Mouse (Mus musculus): ENCODE data around the gene Uba1. TPM values are rescaled to one million over a fixed set of nuclear protein-coding genes. Genes with fewer than 3 reads are reported as not detected.

Gene Uba1
- 100 to 1,000 TPM; 293 to 326 TPM for total RNA-seq (2021)

DNA sequence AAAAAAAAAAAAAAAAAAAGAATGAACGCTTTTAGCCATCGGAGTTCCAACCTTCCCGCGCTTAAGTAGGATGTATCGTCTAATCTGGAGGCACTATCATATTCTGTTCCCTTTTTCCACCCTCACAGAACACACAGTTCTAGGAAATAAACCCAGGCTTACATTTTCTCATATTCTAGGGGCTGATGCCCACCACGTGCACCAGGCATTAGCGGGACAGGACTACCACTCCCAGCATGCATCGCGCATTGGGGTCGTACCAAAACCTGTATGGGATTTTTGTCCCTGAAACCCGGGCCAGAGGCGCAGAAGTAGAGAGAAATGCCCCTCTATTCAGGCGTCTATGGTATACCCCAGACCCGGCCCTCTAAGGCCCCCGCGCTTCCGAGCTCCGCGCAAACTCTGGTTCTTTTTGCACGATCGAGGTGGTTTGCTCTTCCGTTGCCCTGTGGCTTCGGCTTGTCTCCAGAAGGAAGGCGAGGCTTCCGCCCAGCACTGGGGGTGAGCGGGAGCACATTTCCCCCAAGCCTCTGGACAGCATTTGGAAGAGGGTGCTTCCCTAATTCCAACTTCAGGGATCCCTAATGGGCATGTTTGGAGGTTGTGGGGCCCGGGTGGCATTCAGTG is at the start of gene Uba1:
Uba1 (plus strand) TSS at position 301 of the 627 bp plus-strand sequence.
- DNase-seq: peak; percentile 77

- no peak for DNase-seq
Observed at GRCm38 (mm10) chrX:20608500-20608899, 49.6 kb upstream of the Uba1 start.

GRCm38 (mm10) chrX:20616861-20617175 is 41.3 kb upstream of the Uba1 start:
- no peak for DNase-seq

- peak; percentile 82 for DNase-seq
Observed at GRCm38 (mm10) chrX:20617176-20617902, 40.8 kb upstream of the Uba1 start, which contains the start of the genes Rbm10 and Ndufb11. Gene Rbm10, plus strand, starts transcription at chrX:20617503. Gene Ndufb11, minus strand, starts transcription at chrX:20617619.

GRCm38 (mm10) chrX:20617903-20618399 is 40.2 kb upstream of the Uba1 start:
- peak; percentile 36 for DNase-seq

DNA sequence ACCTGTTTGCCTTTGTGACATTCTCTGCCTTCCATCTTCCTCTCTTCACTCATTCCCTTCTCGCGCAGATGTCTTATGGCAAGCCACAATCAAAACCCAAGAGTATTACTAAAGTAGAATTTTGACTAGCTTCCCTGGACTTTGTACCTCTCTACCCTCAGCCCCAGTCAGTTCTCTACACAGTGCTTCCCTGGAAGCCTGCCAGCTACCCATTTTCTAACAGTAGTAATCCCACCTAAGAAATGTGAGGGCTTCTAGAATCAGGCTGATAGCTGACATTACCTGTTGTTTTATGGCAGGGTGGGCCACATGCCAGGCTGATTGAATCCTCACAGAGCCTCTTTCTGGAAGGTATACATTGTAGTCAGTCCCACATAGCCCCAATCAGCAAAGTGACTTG is 20.0 kb upstream of the Uba1 start:
- no peak for DNase-seq

DNA sequence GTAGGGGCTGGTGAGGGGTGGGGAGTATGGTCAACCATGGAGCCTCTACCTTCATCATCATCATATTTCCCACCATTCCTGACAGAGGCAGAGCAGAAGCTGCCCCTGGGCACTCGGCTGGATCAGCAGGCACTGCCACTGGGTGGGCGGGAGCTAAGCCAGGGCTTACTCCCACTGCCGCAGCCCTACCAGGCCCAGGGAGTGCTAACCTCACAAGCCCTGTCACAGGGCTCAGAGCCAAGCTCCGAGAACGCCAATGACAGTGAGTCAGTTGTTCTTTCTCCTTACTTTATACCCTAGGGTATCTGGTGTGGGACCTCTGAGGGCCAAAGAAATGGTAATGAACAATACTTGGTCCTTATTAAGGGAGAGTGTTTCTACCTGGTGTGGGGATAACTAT is 13.3 kb upstream of the Uba1 start:
- DNase-seq: no peak

DNA sequence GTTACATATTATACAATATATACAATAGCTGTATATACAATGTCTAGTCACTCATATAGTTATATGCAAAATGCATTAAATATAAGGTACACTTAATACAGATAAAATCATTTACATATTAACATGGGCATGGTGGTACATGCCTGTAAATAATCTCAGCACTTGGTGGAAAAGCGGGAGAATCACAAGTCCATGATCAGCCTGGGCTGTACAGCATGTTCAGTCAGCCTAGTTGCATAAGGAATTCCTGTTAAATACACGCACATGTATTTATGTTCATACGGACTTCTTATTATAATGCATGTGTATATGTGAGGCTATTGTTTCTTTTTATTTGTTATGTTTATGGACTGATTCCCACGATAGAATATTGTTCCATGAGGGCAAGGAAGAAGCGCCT is 533 bp upstream of the Uba1 start:
- DNase-seq: no peak

DNA sequence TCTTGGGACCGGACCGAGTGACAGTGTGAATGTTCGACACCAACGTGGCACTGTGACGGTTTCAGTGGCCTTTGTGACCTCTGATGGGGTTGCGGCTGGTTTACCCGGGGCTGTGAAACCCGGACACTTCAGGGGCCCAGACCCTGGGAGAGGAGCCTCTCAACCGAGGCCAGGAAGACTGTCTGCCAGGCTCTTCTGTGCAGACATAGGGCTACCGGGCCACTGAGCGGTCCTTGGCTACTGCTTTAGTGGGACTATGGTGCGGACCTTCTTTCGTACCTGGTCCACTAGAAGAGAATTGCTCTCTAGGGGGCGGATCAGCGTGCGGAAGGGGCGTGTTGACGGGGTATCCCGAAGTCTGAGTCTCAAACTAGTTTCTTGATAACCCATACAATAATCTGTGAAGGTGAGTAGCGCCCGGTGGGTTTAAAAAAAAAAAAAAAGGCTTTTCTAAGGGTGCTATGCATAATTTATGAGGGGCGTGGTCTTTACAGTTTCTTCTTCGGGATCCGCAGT is 823 bp downstream of the Uba1 start:
- no peak for DNase-seq

DNA sequence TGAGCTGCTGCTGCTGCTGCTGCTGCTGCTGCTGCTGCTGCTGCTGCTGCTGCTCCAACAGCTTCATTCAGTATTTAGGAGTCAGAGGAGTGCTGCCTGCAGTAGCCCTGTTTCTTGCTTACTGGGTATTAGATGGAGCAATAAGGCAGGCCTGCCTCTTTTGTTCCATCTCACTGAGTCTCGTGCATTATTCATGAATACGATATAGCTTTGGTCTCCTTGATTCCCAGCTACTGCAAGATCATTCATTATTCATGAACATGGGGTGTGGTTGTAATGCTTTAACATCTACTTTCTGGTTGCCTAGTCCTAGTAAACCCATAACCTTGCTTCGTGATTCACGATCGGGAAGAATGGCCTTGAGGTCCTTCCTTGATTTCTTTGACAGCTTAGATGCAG is 4.2 kb downstream of the Uba1 start:
- DNase-seq: no peak

GRCm38 (mm10) chrX:20662716-20663443 is 4.8 kb downstream of the Uba1 start:
- peak; percentile 86 for DNase-seq

GRCm38 (mm10) chrX:20663444-20663790 is 5.3 kb downstream of the Uba1 start:
- no peak for DNase-seq

DNA sequence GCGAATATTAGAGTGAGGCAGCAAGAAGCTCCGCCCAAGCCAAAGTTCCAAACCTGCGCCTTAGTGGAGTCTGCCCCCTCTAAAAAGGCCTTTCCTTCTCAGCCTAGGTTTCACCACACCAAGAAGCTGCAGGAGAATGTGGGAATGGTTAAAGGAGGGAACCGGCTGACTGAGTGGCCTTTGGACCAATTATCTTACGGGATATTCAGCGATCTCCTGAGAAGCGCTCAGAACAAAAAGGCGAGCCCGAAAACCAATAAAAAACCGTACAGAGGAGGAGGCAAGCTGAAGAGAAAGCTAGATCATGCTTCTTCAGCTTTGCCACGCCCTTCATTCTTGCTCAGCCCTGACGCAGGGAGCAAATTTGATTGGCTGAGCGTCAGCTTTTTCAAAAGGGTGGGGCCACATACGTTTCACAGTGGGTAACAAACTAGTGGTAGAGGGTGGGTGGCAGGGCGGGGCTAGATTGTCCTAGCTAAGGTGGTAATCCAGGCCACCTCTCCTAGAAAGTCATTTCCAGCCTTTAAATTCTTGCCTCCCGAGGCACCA is 29.5 kb downstream of the Uba1 start, which contains the start of gene Cdk16:
Cdk16 (plus strand) TSS at position 436 of the 549 bp plus-strand sequence.
- DNase-seq: peak; percentile 87

DNA sequence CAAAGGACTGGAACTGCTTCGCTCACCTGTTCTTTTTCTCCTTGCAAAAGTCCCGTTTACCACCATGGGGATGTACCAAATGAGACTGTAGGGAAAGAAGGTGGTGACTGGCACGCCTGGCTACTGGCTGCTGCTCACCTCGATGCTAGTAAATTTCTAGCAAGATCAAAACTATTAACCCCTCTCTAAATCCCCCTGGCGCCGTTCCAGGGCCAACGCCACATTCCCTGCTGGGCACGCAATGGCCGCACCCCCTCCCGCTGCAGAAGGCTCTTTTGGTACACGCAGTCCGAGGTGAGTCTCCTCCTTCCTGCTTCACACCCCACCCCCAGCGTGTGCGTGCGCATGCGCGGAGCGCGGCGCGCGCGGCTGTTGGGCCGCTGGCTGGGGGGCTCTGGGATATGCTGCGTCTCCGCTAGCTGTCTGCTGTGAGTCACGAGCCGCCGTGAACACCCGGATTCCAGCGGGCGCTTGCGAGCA is 30.0 kb downstream of the Uba1 start:
- DNase-seq: peak; percentile 88

DNA sequence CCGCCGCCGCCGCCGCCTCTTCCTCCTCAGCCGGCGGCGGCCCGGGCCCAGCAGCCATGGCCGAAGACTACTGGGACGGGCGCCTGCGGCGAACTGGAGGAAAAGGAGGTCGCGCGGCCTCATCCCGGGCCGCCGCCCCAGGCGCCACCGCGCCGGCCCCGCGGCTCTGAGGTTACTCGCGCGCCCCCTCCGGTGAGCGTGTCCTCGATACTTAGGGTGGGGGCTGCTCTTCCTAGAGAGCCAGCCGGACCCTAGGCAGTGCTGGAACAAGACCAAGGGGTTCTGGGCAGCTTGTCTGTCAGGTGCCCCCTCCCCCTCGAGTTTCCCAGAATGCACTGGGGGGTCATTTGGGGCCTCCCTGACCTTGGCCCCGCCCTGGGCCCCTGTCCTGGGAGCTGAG is 30.5 kb downstream of the Uba1 start:
- peak; percentile 81 for DNase-seq

DNA sequence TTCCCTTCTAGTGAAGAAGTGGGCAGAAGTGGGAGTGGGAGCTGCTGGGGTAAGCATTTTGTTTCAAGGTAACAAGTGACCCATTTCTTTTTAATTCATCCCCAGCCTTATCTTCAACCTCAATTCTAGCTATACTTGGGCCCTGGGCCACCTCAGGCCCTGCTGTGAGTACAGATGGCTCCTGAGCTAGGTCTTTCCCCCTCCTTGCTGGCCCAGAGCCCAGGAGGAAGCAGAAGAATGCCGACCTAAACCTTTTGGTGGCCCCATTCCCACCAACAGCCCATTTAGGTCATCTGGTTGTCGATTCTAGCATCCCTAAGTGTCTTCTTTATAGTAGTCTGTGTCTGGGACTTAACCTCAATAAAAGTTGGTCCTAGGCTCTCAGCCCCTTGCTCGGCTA is 33.4 kb downstream of the Uba1 start:
- no peak for DNase-seq

DNA sequence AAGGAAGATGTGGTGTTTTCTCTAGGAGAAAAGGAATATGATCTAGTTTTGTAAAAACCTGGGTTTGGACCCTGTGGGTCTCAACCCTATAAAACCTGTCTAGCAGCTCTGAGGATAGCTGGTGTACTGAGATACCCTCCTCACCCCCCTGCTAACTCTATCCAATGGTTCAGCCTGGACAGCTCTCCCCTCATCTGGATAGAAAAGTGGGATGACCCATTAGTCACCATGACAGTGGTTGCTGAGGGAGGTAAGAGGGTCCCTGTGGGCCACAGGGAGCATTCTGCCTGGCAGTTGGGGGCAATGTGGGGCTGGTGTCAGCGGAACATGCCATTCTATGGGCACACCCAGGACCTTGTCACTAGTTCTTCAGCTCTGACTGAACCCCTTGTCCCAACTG is 34.5 kb downstream of the Uba1 start:
- no peak for DNase-seq

DNA sequence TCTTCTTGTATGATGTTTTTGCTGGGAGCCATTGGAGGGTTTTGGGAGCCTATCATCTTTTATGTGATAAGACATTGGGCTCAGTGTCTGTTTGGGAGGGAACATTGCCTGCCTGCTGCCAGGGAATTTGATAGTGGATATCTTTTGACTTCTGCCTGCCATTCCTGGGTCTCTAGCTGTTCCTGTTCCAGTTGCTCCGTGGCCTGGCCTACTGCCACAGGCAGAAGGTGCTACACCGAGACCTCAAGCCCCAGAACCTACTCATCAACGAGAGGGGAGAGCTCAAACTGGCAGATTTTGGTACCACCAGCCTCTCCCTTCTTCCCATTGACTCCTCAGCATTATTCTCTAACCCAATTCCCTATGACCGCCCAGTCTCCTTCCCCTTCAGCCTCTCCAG is 37.7 kb downstream of the Uba1 start:
- DNase-seq: peak; percentile 22

DNA sequence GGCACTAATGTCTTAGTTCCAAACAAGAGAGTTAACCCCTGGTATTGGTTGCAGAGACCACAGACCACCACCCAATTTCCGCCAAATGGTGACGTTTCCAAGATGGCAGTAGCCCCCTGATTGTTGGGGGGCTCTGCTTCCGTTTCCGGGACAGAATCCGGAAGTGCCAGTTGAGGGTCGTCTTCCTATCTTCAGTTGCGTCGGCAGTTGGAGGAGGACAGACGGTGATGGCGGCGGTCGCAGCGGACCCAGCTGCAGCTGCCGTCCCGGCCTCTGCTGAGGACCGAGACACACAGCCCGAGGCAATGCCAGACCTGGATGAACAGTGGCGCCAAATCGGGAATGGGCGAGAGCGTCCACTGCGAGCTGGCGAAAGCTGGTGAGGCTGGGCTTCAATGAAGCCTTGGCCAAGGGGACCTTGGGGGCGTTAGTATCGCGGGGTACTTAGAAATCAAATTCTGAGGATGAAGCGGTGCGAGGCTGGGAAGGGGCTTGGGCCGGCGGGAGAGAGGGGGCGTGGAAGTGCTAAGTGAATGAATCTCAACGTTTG is 45.7 kb downstream of the Uba1 start, which contains the start of gene Usp11:
Usp11 (plus strand) TSS at position 166 of the 550 bp plus-strand sequence.
- peak; percentile 39 for DNase-seq

- peak; percentile 82 for DNase-seq
Observed at GRCm38 (mm10) chrX:20704295-20705082, 46.4 kb downstream of the Uba1 start.

- no peak for DNase-seq
Observed at GRCm38 (mm10) chrX:20705083-20705402, 46.9 kb downstream of the Uba1 start.

- no peak for DNase-seq
Observed at GRCm38 (mm10) chrX:20728681-20729080, 70.6 kb downstream of the Uba1 start.
